Mouse (Mus musculus) ES-E14 (cell line): ENCODE data around the gene Lyst. TPM values are rescaled to one million over a fixed set of nuclear protein-coding genes. Genes with fewer than 3 reads are reported as not detected.
"Not testable (repeated sequence)": the region's sequence is repeated elsewhere in the genome, so short reads cannot be mapped to it uniquely, and the experiment has no call there.

ENCODE experiments used
- DNase-seq: peaks from one replicate; pipeline ENCODE4 v3.0.0-alpha.2; 2013; ENCODE audit warnings: low read depth, low spot score
- H3K27ac ChIP-seq: 2 replicates; pipeline ENCODE4 v1.5.1; 2012; ENCODE audit warnings: low read depth, mild to moderate bottlenecking, low read length, moderate library complexity, mixed read lengths; ENCODE audit not compliant: poor library complexity, insufficient read depth, severe bottlenecking
- H3K36me3 ChIP-seq: 2 replicates; pipeline ENCODE4 v1.6.1; 2012; ENCODE audit warnings: mild to moderate bottlenecking, low read length, moderate library complexity, mixed read lengths; ENCODE audit not compliant: control insufficient read depth, poor library complexity, insufficient read depth, severe bottlenecking
- H3K4me1 ChIP-seq, 2 experiments: fragments of 150-350 bp in 1 of 2; sonication (generic) in 1 of 2; 2 replicates each; pipeline ENCODE4 v1.6.1; 2012; ENCODE audit warnings: low read length in 2 of 2, mild to moderate bottlenecking in 1 of 2, mixed read lengths in 1 of 2; ENCODE audit not compliant: control insufficient read depth in 2 of 2, insufficient read depth in 2 of 2, poor library complexity in 1 of 2
- H3K4me3 ChIP-seq, 2 experiments: fragments of 150-350 bp in 1 of 2; sonication (generic) in 1 of 2; 2 replicates each; pipeline ENCODE4 v1.5.1; 2012; ENCODE audit warnings: low read length in 2 of 2, low read depth in 1 of 2, mild to moderate bottlenecking in 1 of 2, mixed read lengths in 1 of 2; ENCODE audit not compliant: insufficient read depth in 1 of 2, poor library complexity in 1 of 2, severe bottlenecking in 1 of 2
- H3K9ac ChIP-seq: 2 replicates; pipeline ENCODE4 v1.6.1; 2012; ENCODE audit warnings: low read depth, mild to moderate bottlenecking, low read length, mixed read lengths; ENCODE audit not compliant: poor library complexity, insufficient read depth, severe bottlenecking
- H3K9me3 ChIP-seq: fragments of 150-350 bp; sonication (generic); 2 replicates; pipeline ENCODE4 v1.6.1; 2012; ENCODE audit warnings: low read depth, mild to moderate bottlenecking, low read length; ENCODE audit not compliant: control insufficient read depth, insufficient read depth
- CHD2 ChIP-seq: IDR thresholded peaks from 2 replicates; pipeline ENCODE4 v1.6.1; 2014; ENCODE audit warnings: mild to moderate bottlenecking, low read depth, low read length, inconsistent platforms
- HCFC1 ChIP-seq: IDR thresholded peaks from 2 replicates; pipeline ENCODE4 v1.6.1; 2012; ENCODE audit warnings: low read length, inconsistent platforms, borderline replicate concordance; ENCODE audit not compliant: insufficient read depth
- MAFK ChIP-seq: IDR thresholded peaks from 2 replicates; pipeline ENCODE4 v1.6.1; 2014; ENCODE audit warnings: mild to moderate bottlenecking, low read depth, low read length, inconsistent platforms; ENCODE audit not compliant: insufficient read depth
- ZC3H11A ChIP-seq: IDR thresholded peaks from 2 replicates; pipeline ENCODE4 v1.6.1; 2012; ENCODE audit warnings: low read depth, mild to moderate bottlenecking, inconsistent platforms, low read length, borderline replicate concordance
- ZNF384 ChIP-seq: IDR thresholded peaks from 2 replicates; pipeline ENCODE4 v1.6.1; 2012; ENCODE audit warnings: low read depth, low read length, inconsistent platforms
- in situ Hi-C, 2 experiments: fragments of 600-800 bp; cut with MboI; formaldehyde crosslinking; loops; one replicate each; pipeline ENCODE4 v1.15.1; 2025; ENCODE audit warnings: low sequenced_read_pairs in 2 of 2, inconsistent platforms in 1 of 2; ENCODE audit not compliant: unreplicated experiment in 2 of 2
- total RNA-seq: library from RNA; depleted of rRNA; stranded (reverse); fragments of 300-350 nt; gene quantifications from 2 replicates; pipeline ENCODE4 v1.2.3, GENCODE M21; 2012

The Lyst gene
- total RNA-seq, 1 experiment = 11.7 TPM

GRCm38 (mm10) chr13:13788070-13788469, 197.9 kb downstream of the Lyst start:
- Histone ChIP-seq H3K9ac (no peak overlapping the region), H3K4me3 (no peak overlapping the region), H3K27ac (no peak overlapping the region), H3K36me3 (no peaks in the 10 kb centered on the region), H3K9me3 (no peaks in the 10 kb centered on the region), H3K4me1 (peaks cover 0 to 2% of the 10 kb centered on the region in 2 experiments; a peak in 1 of 4 replicates)
- in situ Hi-C loops = no loop called here
- TF ChIP-seq CHD2 (no peak), ZC3H11A (no peak), HCFC1 (no peak), ZNF384 (no peak), MAFK (no peak)
- DNase-seq = no peak

GRCm38 (mm10) chr13:13791981-13792380, 201.8 kb downstream of the Lyst start:
- no peaks in the 10 kb centered on the region for H3K36me3 ChIP-seq
- H3K4me3 ChIP-seq = no peak overlapping the region
- in situ Hi-C loops = no loop called here
- TF ChIP-seq CHD2 (no peak), ZC3H11A (no peak), HCFC1 (no peak), MAFK (no peak), ZNF384 (no peak)
- no peak overlapping the region for H3K27ac ChIP-seq
- DNase-seq = no peak
- H3K4me1 ChIP-seq = peaks cover 3 to 7% of the 10 kb centered on the region in 2 experiments; a peak in 1 of 4 replicates
- no peak overlapping the region for H3K9ac ChIP-seq
- no peaks in the 10 kb centered on the region for H3K9me3 ChIP-seq

- no peaks in the 10 kb centered on the region for H3K9me3 ChIP-seq
- no peak overlapping the region for H3K27ac ChIP-seq
- H3K36me3 ChIP-seq = no peaks in the 10 kb centered on the region
- H3K9ac ChIP-seq = no peak overlapping the region
- peaks cover 3 to 7% of the 10 kb centered on the region in 2 experiments; a peak in 1 of 4 replicates for H3K4me1 ChIP-seq
- DNase-seq = no peak
- in situ Hi-C loops = no loop called here
- H3K4me3 ChIP-seq = no peak overlapping the region
- TF ChIP-seq HCFC1 (no peak), CHD2 (0 out of 2 replicates have a peak, but pooled peaks have one; percentile 45), ZC3H11A (no peak), MAFK (no peak), ZNF384 (no peak)
These were observed 205.1 kb downstream of the Lyst start for GRCm38 (mm10) chr13:13795166-13795832.

- Histone ChIP-seq H3K9me3 (no peaks in the 10 kb centered on the region), H3K27ac (no peak overlapping the region), H3K4me3 (no peak overlapping the region), H3K9ac (no peak overlapping the region), H3K36me3 (no peaks in the 10 kb centered on the region), H3K4me1 (peaks cover 3 to 7% of the 10 kb centered on the region in 2 experiments; a peak in 1 of 4 replicates)
- DNase-seq = no peak
- TF ChIP-seq CHD2 = no peak
- TF ChIP-seq ZNF384 = no peak
- in situ Hi-C loops = no loop called here
These were observed 205.9 kb downstream of the Lyst start for GRCm38 (mm10) chr13:13796082-13796481.

GRCm38 (mm10) chr13:13797816-13798215, 207.6 kb downstream of the Lyst start:
- in situ Hi-C loops, H3K9me3 ChIP-seq, H3K36me3 ChIP-seq: not testable (repeated sequence)

More at GRCm38 (mm10) chr13:13797816-13798215, 207.6 kb downstream of the Lyst start:
- not testable (repeated sequence) for H3K9ac ChIP-seq, H3K4me1 ChIP-seq, DNase-seq, H3K27ac ChIP-seq, H3K4me3 ChIP-seq
